Mouse (Mus musculus) inflammation-experienced regulatory T-cells, adult 6 months (primary cell): ENCODE measurements around the gene Myl3. TPM values are rescaled to one million over a fixed set of nuclear protein-coding genes. Genes with fewer than 3 reads are reported as not detected.
A peak's percentile ranks its signal among the peaks of the same experiment; 100 is the strongest.

Source experiments
- ATAC-seq: one replicate; pipeline ENCODE4 v1.8.0; 2017
- polyA plus RNA-seq, 3 experiments: library from polyadenylated mRNA; unstranded; fragments of 100-300 nt; shearing (Covaris generic); gene quantifications; one replicate each; pipeline ENCODE4 v1.2.1; 2017

Myl3 gene
- polyA plus RNA-seq, 3 experiments from 2014 or later = not detected

- ATAC-seq = no peak
Measured at GRCm38 (mm10) chr9:110763405-110763804, 21.7 kb downstream of the Myl3 start.

GRCm38 (mm10) chr9:110772336-110772735, 30.7 kb downstream of the Myl3 start:
- ATAC-seq = no peak

GRCm38 (mm10) chr9:110774403-110775268, 33.0 kb downstream of the Myl3 start:
- no peak for ATAC-seq

GRCm38 (mm10) chr9:110775269-110776022, 33.8 kb downstream of the Myl3 start:
- ATAC-seq = no peak

- no peak for ATAC-seq
Measured at GRCm38 (mm10) chr9:110778100-110778499, 36.4 kb downstream of the Myl3 start.

GRCm38 (mm10) chr9:110778559-110778958, 36.9 kb downstream of the Myl3 start:
- ATAC-seq = no peak

- ATAC-seq = no peak
Measured at GRCm38 (mm10) chr9:110779242-110779913, 37.7 kb downstream of the Myl3 start.

- ATAC-seq = peak; percentile 82
Measured at GRCm38 (mm10) chr9:110781256-110781721, 39.6 kb downstream of the Myl3 start.

- no peak for ATAC-seq
Measured at GRCm38 (mm10) chr9:110781731-110782130, 40.1 kb downstream of the Myl3 start.

GRCm38 (mm10) chr9:110783611-110784010, 42.0 kb downstream of the Myl3 start:
- no peak for ATAC-seq

GRCm38 (mm10) chr9:110788169-110788568, 46.5 kb downstream of the Myl3 start:
- ATAC-seq = no peak

GRCm38 (mm10) chr9:110790462-110790861, 48.8 kb downstream of the Myl3 start:
- ATAC-seq = no peak

GRCm38 (mm10) chr9:110797013-110797412, 55.4 kb downstream of the Myl3 start:
- ATAC-seq = no peak

- no peak for ATAC-seq
Measured at GRCm38 (mm10) chr9:110797866-110798265, 56.2 kb downstream of the Myl3 start, which contains the start of gene Prss42. Gene Prss42, plus strand, starts transcription at chr9:110798166.

- ATAC-seq = no peak
Measured at GRCm38 (mm10) chr9:110800834-110801479, 59.3 kb downstream of the Myl3 start.

GRCm38 (mm10) chr9:110803294-110803693, 61.6 kb downstream of the Myl3 start:
- no peak for ATAC-seq

GRCm38 (mm10) chr9:110810051-110810450, 68.4 kb downstream of the Myl3 start:
- no peak for ATAC-seq

GRCm38 (mm10) chr9:110813789-110814188, 72.1 kb downstream of the Myl3 start, which contains the start of gene Prss44:
Gene Prss44, plus strand, starts transcription at chr9:110813994.
- ATAC-seq = no peak
